Mouse (Mus musculus) adrenal gland, adult 10 weeks (tissue): ENCODE results near the gene Itga2. TPM values are rescaled to one million over a fixed set of nuclear protein-coding genes. Genes with fewer than 3 reads are reported as not detected.

Source experiments
- polyA plus RNA-seq: library from polyadenylated mRNA; stranded (reverse); fragments of 350-450 nt; fragmentation: Illumina TruSeq; extraction: RNeasy Lipid Tissue Mini Kit (QIAGEN cat#74804); gene quantifications from one replicate; pipeline ENCODE4 v1.2.3, GENCODE M21; 2014; ENCODE audit warnings: low read depth, low replicate concordance

Itga2 gene
- 6.6 TPM for polyA plus RNA-seq

GRCm38 (mm10) chr13:114931775-114932294 is at the start of gene Itga2:
Itga2 (minus strand) TSS chr13:114932100.

GRCm38 (mm10) chr13:114817751-114818360 is 114.0 kb downstream of the Itga2 start, which contains the start of gene Mocs2:
Mocs2 (plus strand) TSS chr13:114818236.

Other genes starting within 250 kb of the Itga2 start
- 158 TPM for gene Mocs2, start 113.9 kb downstream of the Itga2 start, polyA plus RNA-seq
- gene Pelo, start 158.1 kb upstream of the Itga2 start, polyA plus RNA-seq: 0.47 TPM
- 4.6 TPM for gene Gm49395, start 169.8 kb upstream of the Itga2 start, polyA plus RNA-seq
- 48.2 TPM for gene Itga1, start 169.9 kb upstream of the Itga2 start, polyA plus RNA-seq